Mouse (Mus musculus) naive thymus-derived CD4-positive, alpha-beta T cell, adult 5 months (primary cell): ENCODE data around the gene Olfr767. TPM values are rescaled to one million over a fixed set of nuclear protein-coding genes. Genes with fewer than 3 reads are reported as not detected.

Source experiments
- polyA plus RNA-seq: library from polyadenylated mRNA; unstranded; fragments of 100-300 nt; shearing (Covaris generic); gene quantifications from one replicate; pipeline ENCODE4 v1.2.1, GENCODE M21; 2017

Olfr767 gene
- not detected for polyA plus RNA-seq

DNA sequence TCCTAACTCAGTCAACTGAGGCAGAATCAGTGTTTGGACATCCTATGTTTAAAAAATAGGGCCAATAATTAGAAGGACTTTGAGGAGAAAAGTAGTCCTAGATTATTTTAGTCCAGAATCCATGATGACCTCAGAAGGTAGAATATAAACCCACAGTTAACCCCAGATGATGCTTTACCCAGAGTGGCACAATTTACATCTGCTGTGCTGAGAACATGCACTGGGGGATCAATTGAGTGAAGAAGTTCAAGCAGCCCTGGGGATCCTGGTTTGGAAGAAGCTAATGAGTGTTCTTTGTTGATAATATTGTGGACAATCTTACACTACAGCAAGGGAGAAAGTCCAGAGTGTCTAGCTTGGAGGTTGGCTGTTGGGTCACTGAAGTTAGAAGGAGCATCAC, at the start of gene Olfr767:
Gene Olfr767, minus strand, starts transcription at position 101 of the 400 bp plus-strand sequence.

DNA sequence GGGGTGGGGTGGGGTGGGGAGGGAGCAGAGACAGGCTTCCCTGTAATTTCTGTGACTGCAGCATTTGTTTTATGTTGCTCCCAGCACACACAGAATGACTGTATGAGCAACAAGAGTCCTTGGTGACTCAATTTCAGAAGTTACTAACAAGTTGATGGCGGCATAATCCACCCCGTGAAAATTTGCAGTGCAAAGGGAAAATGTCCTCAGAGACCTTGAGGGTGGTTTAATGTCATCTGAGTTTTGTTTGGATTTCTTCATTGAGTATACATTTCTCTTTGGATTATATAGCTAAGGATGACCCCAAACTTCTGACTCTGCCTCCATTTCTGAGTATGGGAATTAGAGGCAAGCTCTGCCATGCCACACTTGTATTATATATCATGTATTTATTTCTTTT, 35.1 kb upstream of the Olfr767 start, which contains the start of gene Olfr769:
Gene Olfr769, minus strand, starts transcription at position 101 of the 400 bp plus-strand sequence.

DNA sequence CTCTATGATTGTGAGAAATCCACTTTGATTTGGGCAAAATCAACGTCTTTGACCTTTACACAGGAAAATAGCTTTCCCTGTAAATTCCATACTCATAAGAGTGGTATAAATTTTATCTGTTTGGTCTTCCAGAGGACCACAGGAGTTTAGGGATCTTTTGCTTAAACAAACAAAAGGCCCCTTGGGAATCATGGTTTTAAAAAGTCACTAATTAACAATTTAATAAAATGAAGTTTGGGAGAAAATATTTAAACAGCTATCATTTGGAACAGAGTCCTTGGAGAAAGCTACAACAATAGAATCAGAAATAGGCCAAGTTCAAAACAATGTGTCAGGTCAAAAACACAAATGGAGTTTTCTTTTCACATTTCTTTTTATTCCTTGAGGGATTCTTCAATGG, 16.6 kb upstream of the Olfr767 start, which contains the start of gene Olfr768:
Gene Olfr768, minus strand, starts transcription at position 101 of the 400 bp plus-strand sequence.

DNA sequence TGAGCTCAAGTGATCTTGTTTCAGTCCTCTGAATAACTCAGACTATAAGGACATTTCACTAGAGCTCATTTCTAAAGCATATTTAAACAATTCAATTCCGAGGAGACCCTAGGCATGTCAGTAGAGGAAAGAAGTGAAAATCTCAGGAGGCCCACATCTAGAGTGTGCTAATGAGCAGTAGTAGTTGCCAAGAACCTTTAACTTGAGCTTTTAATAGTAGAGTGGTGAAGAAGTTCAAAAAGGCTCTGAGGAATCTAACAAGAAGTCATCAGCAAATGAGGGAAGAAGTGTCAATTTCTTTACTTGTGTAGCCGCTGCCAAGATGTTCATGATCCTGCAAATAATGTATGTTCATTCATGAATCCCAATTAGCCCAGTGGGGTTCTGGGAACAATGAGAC, 13.8 kb downstream of the Olfr767 start, which contains the start of gene Olfr766-ps1:
Gene Olfr766-ps1, minus strand, starts transcription at position 101 of the 400 bp plus-strand sequence.

DNA sequence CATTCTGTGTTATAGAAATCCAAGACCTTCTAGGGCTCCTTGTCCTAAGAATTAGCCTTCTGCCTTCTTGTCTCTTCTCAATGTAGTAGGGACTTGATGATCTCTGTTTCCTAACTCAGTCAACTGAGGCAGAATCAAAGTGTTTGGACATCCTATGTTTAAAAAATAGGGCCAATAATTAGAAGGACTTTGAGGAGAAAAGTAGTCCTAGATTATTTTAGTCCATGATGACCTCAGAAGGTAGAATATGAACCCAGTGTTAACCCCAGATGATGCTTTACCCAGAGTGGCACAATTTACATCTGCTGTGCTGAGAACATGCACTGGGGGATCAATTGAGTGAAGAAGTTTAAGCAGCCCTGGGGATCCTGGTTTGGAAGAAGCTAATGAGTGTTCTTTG, 32.8 kb downstream of the Olfr767 start, which contains the start of gene Olfr765:
Gene Olfr765, minus strand, starts transcription at position 101 of the 400 bp plus-strand sequence.

DNA sequence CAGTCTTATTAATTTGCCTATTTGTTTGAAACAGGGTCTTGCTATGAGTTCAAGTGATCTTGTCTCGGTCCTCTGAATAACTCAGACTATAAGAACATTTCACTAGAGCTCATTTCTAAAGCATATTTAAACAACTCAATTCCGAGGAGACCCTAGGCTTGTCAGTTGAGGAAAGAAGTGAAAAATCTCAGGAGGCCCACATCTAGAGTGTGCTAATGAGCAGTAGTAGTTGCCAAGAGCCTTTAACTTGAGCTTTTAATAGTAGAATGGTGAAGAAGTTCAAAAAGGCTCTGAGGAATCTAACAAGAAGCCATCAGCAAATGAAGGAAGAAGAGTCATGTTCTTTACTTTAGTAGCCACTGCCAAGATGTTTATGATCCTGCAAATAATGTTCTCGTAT, 42.9 kb downstream of the Olfr767 start, which contains the start of gene Olfr764-ps1:
Gene Olfr764-ps1, minus strand, starts transcription at position 101 of the 400 bp plus-strand sequence.

Other genes starting within 250 kb of the Olfr767 start
- gene Gdf11, start 191.2 kb downstream of the Olfr767 start, polyA plus RNA-seq: 1.2 TPM
- not detected for gene Cd63, start 181.9 kb downstream of the Olfr767 start, polyA plus RNA-seq
- gene Rdh5, start 160.0 kb downstream of the Olfr767 start, polyA plus RNA-seq: 8.4 TPM
- gene Bloc1s1, start 158.9 kb downstream of the Olfr767 start, polyA plus RNA-seq: 85.2 TPM
- 8.8 TPM for gene Itga7, start 149.1 kb downstream of the Olfr767 start, polyA plus RNA-seq
- gene Mettl7b, start 121.9 kb downstream of the Olfr767 start, polyA plus RNA-seq: not detected
- 0.12 TPM for gene Olfr9, start 93.5 kb downstream of the Olfr767 start, polyA plus RNA-seq
- gene Olfr763, start 72.1 kb downstream of the Olfr767 start, polyA plus RNA-seq: not detected
- gene Olfr764-ps1, start 43.0 kb downstream of the Olfr767 start, polyA plus RNA-seq: not detected
- not detected for gene Olfr765, start 32.9 kb downstream of the Olfr767 start, polyA plus RNA-seq
- not detected for gene Olfr766-ps1, start 13.9 kb downstream of the Olfr767 start, polyA plus RNA-seq
- not detected for gene Olfr768, start 16.5 kb upstream of the Olfr767 start, polyA plus RNA-seq
- not detected for gene Olfr769, start 35.0 kb upstream of the Olfr767 start, polyA plus RNA-seq
- gene Olfr770, start 56.1 kb upstream of the Olfr767 start, polyA plus RNA-seq: not detected
- gene Olfr771, start 81.8 kb upstream of the Olfr767 start, polyA plus RNA-seq: not detected
- not detected for gene Olfr772, start 95.0 kb upstream of the Olfr767 start, polyA plus RNA-seq
- not detected for gene Olfr773, start 104.5 kb upstream of the Olfr767 start, polyA plus RNA-seq
- gene Olfr774, start 153.3 kb upstream of the Olfr767 start, polyA plus RNA-seq: not detected
- not detected for gene Olfr775, start 165.5 kb upstream of the Olfr767 start, polyA plus RNA-seq
- gene Olfr776, start 176.2 kb upstream of the Olfr767 start, polyA plus RNA-seq: not detected
- gene Olfr777, start 188.6 kb upstream of the Olfr767 start, polyA plus RNA-seq: not detected
- not detected for gene Olfr780, start 235.2 kb upstream of the Olfr767 start, polyA plus RNA-seq
- not detected for gene Olfr781, start 245.9 kb upstream of the Olfr767 start, polyA plus RNA-seq